Mouse (Mus musculus): ENCODE measurements around the gene Ccdc57. TPM values are rescaled to one million over a fixed set of nuclear protein-coding genes. Genes with fewer than 3 reads are reported as not detected.

The Ccdc57 gene
- polyA plus RNA-seq, 1 experiment: 2.9 TPM

DNA sequence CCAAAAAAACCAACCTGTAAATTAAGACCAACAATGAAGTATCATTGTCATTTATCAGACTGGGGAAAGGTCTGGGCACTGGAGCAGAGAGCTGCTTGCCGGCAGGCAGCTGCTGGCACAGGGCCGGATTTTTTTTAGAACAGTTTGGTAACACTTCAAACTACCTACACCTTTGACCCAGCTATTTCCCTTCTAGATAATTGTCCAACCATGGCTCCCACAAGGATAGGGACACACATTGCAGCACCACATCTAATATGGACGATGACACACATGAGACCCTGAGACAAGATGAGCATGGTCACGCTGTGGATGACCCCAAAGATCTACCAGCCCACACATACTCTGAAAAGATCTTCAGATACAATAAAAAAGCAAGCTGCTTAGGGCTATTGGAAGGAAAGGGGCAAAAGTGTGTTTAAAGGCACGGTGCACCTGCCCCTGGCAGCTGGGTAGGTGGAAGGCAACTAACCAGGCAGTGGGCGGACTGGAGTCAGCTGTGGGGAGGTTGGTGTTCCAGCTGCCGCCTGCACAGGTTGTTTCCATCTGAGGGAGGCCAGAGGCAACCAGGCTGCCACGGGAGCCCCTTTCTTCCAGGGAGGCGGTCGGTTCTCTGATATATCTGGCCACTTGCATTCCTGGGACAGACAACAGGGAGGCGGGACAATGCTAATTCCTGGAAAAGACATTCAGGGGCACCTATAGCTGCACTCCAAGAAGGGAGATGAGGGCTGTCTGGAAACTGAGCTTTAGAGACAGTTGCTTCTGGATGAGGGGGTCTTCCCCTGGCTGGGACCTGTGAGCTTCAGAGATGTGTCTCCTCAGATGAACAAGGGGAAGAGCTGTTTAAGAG lies 80.4 kb downstream of the Ccdc57 start:
- TF ChIP-seq CTCF (conservative IDR thresholded peaks at IDR 0.05; ENCODE audit: insufficient read depth, insufficient read length, low read depth, low read length) (no peak), POLR2A (IDR thresholded peaks at IDR 0.05; ENCODE audit: low read depth, low read length) (no peak)
- Histone ChIP-seq H3K27ac (ENCODE audit: insufficient read depth, low read depth, low read length) (peak overlapping the region; percentile 80), H3K27me3 (replicated peaks; ENCODE audit: control insufficient read depth, insufficient read depth, low read length) (no peaks in the 10 kb centered on the region), H3K4me3 (ENCODE audit: insufficient read depth, low read depth, low read length) (no peak overlapping the region), H3K4me1 (ENCODE audit: control insufficient read depth, insufficient read depth, low read length) (peaks cover 31% of the 10 kb centered on the region), H3K36me3 (ENCODE audit: control insufficient read depth, insufficient read depth, low read length) (no peaks in the 10 kb centered on the region)
- WGBS: 39% methylated on average over 11 of the region's 11 CpGs
- peak; percentile 94 for DNase-seq

DNA sequence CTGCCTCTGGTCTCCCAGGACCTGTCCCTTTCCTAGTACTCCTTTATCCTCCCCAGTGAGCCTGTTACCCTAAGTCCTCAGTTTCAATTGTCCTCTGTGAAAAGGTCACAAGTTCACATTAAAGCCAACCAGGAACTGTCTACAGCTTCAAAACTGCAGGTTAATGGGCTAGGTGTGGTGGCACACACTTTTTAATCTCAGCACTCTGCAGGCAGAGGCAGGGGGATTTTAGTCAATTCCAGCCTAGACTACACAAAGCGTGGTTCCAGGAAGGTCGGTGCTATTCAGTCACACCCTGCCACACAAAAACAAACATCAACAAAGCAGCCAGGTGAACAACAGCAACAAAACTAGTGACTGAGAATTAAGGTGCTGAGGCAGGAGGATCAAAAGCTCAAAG lies 81.1 kb downstream of the Ccdc57 start:
- TF ChIP-seq CTCF (conservative IDR thresholded peaks at IDR 0.05; ENCODE audit: insufficient read depth, insufficient read length, low read depth, low read length) (no peak), POLR2A (IDR thresholded peaks at IDR 0.05; ENCODE audit: low read depth, low read length) (no peak)
- H3K27ac ChIP-seq (ENCODE audit: insufficient read depth, low read depth, low read length): peak overlapping the region; percentile 54

GRCm38 (mm10) chr11:120851132-120851531 lies 81.5 kb downstream of the Ccdc57 start:
- peaks cover 31% of the 10 kb centered on the region for H3K4me1 ChIP-seq (ENCODE audit: control insufficient read depth, insufficient read depth, low read length)
- no peaks in the 10 kb centered on the region for H3K36me3 ChIP-seq (ENCODE audit: control insufficient read depth, insufficient read depth, low read length)
- no peak overlapping the region for H3K4me3 ChIP-seq (ENCODE audit: insufficient read depth, low read depth, low read length)
- TF ChIP-seq POLR2A (IDR thresholded peaks at IDR 0.05; ENCODE audit: low read depth, low read length): no peak
- TF ChIP-seq CTCF (conservative IDR thresholded peaks at IDR 0.05; ENCODE audit: insufficient read depth, insufficient read length, low read depth, low read length): no peak
- H3K27ac ChIP-seq (ENCODE audit: insufficient read depth, low read depth, low read length): peak overlapping the region; percentile 54
- peak; percentile 79 for DNase-seq
- 30% methylated on average over 1 of the region's 1 CpGs for WGBS
- no peaks in the 10 kb centered on the region for H3K27me3 ChIP-seq (replicated peaks; ENCODE audit: control insufficient read depth, insufficient read depth, low read length)

More for the DNA sequence above, 81.1 kb downstream of the Ccdc57 start:
- Histone ChIP-seq H3K4me3 (ENCODE audit: insufficient read depth, low read depth, low read length) (no peak overlapping the region), H3K4me1 (ENCODE audit: control insufficient read depth, insufficient read depth, low read length) (peaks cover 31% of the 10 kb centered on the region), H3K36me3 (ENCODE audit: control insufficient read depth, insufficient read depth, low read length) (no peaks in the 10 kb centered on the region), H3K27me3 (replicated peaks; ENCODE audit: control insufficient read depth, insufficient read depth, low read length) (no peaks in the 10 kb centered on the region)
- no peak for DNase-seq
- WGBS: 33% methylated on average over 2 of the region's 2 CpGs

DNA sequence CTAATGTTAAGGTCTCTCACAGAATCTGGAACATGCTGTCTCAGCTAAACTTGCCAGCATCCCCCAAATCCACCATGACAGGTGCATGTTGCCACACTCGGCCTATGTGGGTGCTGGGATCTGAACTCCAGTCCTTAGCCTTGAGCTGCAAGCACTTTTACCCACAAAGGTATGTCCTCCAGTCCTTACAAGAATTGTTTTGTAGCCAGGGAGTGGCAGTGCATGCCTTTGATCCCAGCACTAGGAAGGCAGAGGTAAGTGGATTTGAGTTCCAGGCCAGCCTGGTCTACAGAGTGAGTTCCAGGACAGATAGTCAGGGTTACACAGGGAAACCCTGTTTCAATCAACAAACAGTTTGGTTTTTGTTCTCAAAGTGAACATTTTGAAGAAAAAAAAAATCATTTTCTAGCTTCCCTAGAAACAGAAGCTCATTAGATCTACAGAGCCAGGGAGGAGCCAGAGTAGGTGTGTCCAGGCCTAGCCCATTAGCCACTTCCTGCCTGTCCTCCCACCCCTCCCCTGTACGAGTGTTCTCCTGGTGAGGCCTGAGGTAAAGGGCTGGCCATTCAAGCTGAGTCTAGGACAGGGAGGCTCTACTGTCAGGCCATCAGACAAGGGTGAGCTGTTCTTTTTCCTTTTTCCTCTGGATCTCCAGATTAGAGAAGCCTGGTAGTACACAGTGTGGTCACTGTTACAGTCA lies 82.2 kb downstream of the Ccdc57 start:
- peaks cover 31% of the 10 kb centered on the region for H3K4me1 ChIP-seq (ENCODE audit: control insufficient read depth, insufficient read depth, low read length)
- H3K36me3 ChIP-seq (ENCODE audit: control insufficient read depth, insufficient read depth, low read length): no peaks in the 10 kb centered on the region
- no peaks in the 10 kb centered on the region for H3K27me3 ChIP-seq (replicated peaks; ENCODE audit: control insufficient read depth, insufficient read depth, low read length)
- no peak for TF ChIP-seq POLR2A (IDR thresholded peaks at IDR 0.05; ENCODE audit: low read depth, low read length)
- TF ChIP-seq CTCF (conservative IDR thresholded peaks at IDR 0.05; ENCODE audit: insufficient read depth, insufficient read length, low read depth, low read length): no peak
- peak; percentile 25 for DNase-seq
- WGBS: 61% methylated on average over 2 of the region's 2 CpGs
- no peak overlapping the region; the same call in 1 of the 2 replicates for H3K27ac ChIP-seq (ENCODE audit: insufficient read depth, low read depth, low read length)
- no peak overlapping the region for H3K4me3 ChIP-seq (ENCODE audit: insufficient read depth, low read depth, low read length)

DNA sequence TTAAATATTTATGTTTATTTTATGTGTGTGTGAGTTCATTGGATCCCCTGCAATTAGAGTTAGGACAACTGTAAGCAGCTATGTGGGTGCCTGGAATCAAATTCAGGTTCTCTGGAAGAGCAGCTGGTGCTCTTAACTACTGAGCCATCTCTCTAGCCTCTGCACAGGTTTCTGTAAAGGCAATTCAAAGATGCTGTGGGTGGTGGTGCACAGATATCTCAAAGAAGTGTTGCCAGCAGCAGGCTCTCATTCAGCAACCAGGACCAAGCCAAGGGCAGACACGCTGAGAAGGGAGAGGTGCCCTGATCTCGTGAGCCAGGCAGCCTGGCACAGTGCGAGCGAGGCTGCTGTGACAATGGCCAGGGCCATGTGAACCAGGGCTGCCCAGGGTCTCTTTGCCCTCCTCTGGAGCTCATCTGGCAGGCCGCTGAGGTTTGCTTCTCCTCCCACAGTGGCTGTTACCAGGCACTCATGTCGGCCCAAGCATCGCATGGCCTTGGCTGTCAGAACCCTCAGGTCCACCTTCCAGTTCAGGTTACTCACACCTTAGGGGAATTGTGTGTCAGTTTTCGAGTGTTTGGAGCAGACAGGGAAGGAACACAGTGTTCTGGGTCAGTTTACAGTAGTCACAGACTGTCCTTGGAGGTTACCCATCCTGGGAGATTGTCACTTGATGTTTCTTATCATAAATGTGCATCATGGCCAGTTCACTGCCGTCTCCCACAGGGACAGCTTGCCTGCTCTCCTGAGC lies 85.8 kb downstream of the Ccdc57 start:
- DNase-seq: no peak
- Histone ChIP-seq H3K4me3 (ENCODE audit: insufficient read depth, low read depth, low read length) (no peak overlapping the region), H3K27me3 (replicated peaks; ENCODE audit: control insufficient read depth, insufficient read depth, low read length) (no peaks in the 10 kb centered on the region), H3K27ac (ENCODE audit: insufficient read depth, low read depth, low read length) (no peak overlapping the region), H3K36me3 (ENCODE audit: control insufficient read depth, insufficient read depth, low read length) (no peaks in the 10 kb centered on the region), H3K4me1 (ENCODE audit: control insufficient read depth, insufficient read depth, low read length) (peaks cover 13% of the 10 kb centered on the region)
- TF ChIP-seq POLR2A (IDR thresholded peaks at IDR 0.05; ENCODE audit: low read depth, low read length) (no peak), CTCF (conservative IDR thresholded peaks at IDR 0.05; ENCODE audit: insufficient read depth, insufficient read length, low read depth, low read length) (no peak)
- 91% methylated on average over 9 of the region's 9 CpGs for WGBS

DNA sequence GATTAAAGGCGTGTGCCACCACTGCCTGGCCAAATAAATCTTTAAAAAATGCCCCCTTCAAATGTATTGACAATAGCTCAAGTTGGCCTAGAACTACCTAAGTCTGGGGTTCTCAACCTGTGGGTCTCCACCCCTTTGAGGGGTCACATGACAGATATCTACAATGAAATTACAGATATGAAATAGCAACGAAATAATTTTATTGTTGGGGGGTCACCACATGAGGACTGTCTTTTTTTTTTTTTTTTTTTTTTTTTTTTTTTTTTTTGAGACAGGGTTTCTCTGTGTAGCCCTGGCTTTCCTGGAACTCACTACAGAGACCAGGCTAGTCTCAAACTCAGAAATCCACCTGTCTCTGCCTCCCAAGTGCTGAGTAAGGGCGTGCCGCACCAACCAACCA lies 88.3 kb downstream of the Ccdc57 start:
- H3K4me1 ChIP-seq (ENCODE audit: control insufficient read depth, insufficient read depth, low read length): no peaks in the 10 kb centered on the region
- no peak overlapping the region for H3K27ac ChIP-seq (ENCODE audit: insufficient read depth, low read depth, low read length)
- H3K4me3 ChIP-seq (ENCODE audit: insufficient read depth, low read depth, low read length): no peak overlapping the region
- no peaks in the 10 kb centered on the region for H3K27me3 ChIP-seq (replicated peaks; ENCODE audit: control insufficient read depth, insufficient read depth, low read length)
- 92% methylated on average over 4 of the region's 4 CpGs for WGBS
- TF ChIP-seq POLR2A (IDR thresholded peaks at IDR 0.05; ENCODE audit: low read depth, low read length): no peak
- no peak for TF ChIP-seq CTCF (conservative IDR thresholded peaks at IDR 0.05; ENCODE audit: insufficient read depth, insufficient read length, low read depth, low read length)
- DNase-seq: no peak
- no peaks in the 10 kb centered on the region for H3K36me3 ChIP-seq (ENCODE audit: control insufficient read depth, insufficient read depth, low read length)

All from kidney, adult 2 months (tissue).